Mouse (Mus musculus) adrenal gland, adult 18-20 months (tissue): ENCODE measurements around the gene Ttc39a. TPM values are rescaled to one million over a fixed set of nuclear protein-coding genes. Genes with fewer than 3 reads are reported as not detected.

Experiments
- DNase-seq, 2 experiments: peaks; one replicate each; pipeline ENCODE4 v3.0.0; 2021 to 2022; ENCODE audit warnings: low spot score in 2 of 2
- total RNA-seq, 2 experiments: library from RNA; stranded (reverse); gene quantifications; 1 replicate in 1 of 2; 2 replicates in 1 of 2; pipeline ENCODE4 v1.2.3; 2021

Gene Ttc39a
- total RNA-seq, 2 experiments from 2014 or later: 3.8 to 6.3 TPM

DNA sequence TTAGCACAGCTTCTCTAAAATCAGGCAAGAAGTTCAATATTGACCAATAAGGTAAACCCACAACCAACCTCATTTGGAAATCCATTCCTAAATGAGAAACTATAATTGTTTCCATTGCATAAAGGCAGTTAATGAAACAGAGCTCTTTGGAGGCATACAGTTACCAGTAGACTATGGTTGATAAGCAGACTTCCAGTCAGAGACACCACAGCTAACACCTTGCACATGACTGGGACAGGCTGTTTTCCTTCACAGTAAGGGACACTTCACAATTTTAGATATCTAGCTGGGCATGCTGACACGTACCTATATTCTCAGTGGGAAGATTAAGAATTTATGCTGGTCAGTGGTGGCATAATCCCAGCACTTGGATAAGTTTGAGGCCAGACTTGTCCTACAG is 39.5 kb downstream of the Ttc39a start:
- no peak for DNase-seq

DNA sequence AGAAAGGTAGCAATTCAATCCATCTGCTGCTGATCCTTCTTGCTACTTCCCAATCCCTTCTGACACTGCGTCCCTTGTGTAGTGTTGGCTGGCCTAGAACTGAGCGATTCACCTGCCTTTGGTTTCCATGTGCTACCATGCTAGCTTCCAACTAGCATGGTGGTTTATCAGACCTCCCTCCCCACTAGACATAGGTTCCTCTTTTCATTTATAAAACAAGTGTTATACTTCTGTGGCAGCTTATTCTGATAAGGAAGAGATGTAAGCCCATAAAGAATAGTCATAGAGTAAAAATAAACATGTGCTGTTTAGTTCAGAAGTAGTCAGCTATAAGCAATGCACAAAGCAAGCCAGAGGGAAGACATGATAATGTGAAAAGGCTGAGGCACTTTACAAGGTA is 42.1 kb downstream of the Ttc39a start:
- DNase-seq: no peak

DNA sequence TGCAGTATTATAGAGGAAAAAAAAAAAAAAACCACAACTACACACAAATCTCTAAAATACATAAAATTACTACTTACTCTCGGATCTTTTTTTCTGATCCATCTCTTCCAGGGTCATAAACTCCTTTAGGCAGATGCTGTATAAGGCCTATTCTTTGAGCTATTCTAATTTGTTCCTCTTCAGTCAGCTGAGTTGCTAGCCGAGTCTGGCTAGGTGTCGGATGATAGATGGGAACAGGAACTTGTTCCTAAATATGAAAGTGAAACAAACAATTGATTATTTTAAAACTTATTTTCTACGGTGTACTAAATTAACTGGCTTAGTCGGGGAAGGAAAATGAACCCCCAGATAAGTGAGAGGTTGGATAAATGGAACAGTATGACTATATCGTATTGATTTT is 50.4 kb downstream of the Ttc39a start:
- no peak for DNase-seq

GRCm38 (mm10) chr4:109460421-109461179 is 54.2 kb downstream of the Ttc39a start:
- DNase-seq: no peak

DNA sequence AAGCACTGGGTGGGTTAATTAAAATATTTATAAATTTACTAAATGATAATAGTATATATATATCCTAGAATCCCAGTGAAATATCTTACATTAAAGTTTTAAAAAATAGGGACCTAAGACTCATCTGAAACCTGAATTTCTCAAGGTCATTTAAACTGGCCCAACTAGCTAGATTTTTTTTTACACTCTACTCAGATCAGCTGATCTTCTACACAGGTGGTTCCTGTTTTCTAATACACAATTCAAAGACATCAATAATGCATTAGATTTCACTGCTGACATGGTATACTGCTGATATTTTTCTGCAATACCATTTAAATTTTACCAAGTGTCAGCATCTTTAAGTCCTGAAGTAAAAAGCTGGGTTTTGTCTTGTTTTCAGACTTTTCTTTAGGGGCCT is 57.5 kb downstream of the Ttc39a start:
- DNase-seq: no peak

- no peak for DNase-seq
Observed at GRCm38 (mm10) chr4:109467687-109468086, 61.3 kb downstream of the Ttc39a start.

- no peak for DNase-seq
Observed at GRCm38 (mm10) chr4:109471606-109472005, 65.2 kb downstream of the Ttc39a start.

DNA sequence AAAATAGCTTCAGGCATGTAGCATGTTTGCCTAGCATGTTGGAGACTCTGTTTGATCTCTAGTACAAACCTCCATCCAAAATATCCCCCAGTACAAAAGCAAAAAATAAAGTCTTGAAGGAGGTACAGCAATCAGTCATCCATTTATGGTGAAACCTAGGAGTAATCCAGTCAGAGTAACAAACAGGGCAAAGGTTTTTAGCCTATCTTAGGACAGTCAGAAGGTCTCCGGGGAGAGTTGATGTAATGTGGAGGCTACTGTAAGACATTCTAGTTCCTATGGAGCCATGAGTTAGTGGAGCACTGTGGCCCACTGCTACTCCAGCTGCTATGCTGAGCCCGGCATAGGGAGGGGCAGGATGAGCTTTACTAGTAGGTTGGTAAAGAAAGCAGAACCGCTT is 66.1 kb downstream of the Ttc39a start:
- DNase-seq: no peak

DNA sequence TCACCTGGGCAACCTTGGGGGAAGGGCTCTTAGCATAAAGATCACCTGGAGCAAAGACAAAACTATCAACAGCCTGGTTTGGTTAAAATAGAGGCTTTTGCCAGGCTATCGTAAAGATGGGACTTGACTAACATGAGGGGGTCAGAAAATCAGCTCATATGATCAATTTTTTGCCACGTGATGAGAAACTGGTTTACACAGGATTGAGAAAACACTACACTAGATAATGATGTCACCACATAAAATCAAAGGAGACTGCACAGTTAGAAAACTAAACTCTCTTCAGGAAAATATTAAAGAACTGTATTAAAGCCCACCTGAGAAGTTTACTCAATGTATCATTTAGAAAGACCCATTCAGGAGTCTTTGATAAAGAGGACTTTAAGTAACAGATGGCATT is 68.7 kb downstream of the Ttc39a start:
- DNase-seq: no peak

DNA sequence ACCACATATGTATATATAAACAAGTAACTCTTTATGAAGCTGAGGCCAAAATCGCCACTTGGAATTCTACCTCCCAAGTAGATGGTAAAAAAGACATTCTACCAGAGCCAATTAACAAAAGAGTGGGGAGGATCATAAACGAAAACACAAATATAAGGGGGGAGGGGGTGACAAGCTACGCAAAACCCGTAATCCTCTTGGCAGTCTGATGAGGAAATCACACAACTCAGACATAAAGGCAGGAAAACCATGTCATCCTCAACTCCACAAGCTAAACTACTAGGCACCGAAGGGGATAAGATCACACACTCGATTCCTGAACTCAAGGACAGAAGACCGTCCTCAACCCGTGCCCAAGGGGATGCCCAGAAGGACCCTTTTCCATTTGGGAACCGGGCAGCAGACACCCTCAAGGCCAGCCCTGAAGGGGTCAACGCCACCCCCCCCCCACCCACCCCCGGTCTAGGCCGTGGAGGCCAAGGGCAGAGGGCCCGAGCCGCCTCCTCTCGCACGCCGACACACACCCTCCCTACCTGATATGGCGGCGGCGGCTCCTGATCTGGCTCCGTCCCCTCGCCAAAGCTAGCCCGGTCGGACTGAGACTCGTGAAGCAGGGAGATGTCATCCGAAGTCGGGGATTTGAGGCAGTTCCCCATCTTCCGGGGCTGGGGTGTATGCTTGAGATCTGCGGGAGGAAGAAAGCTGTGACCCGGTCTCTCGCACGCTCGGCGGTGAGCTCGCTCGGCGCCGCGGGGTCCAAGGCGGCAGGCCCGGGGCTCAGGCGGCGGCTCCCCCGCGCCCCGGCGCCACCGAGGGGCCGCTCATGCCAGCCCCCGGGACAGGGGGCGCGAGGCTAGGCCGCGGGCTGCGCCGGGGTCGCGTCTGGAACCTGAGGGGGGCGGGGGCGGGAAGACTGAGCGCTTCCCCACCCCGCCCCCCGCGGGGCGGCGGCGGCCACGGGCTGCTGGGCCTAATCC is 69.4 kb downstream of the Ttc39a start:
- peak; percentile 52 to 65 for DNase-seq

DNA sequence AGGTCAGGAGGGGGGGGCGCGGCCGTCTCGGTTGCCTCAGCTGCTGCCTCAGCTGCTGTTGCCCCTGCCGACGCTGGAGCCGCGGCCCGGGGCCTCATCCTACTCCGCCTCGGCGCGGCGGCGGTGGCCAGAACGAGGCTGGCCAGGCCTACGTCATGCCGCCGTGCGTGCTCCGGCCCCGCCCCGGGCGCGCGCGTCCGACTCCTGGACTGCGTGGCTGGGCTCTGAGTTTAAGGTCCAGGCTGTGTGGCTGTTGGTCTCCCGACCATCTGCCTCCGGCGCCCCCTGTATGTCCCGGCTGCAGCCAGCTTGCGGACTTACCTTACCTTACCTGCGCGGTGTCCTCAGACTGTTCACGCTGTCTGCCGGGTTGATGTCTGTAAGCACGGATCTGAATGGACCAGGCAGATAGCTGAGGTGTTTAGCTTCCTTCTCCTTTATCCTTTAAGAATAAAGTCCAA is 70.2 kb downstream of the Ttc39a start:
- DNase-seq: peak; percentile 92 to 94

- no peak for DNase-seq
Observed at GRCm38 (mm10) chr4:109477454-109477853, 71.0 kb downstream of the Ttc39a start.

DNA sequence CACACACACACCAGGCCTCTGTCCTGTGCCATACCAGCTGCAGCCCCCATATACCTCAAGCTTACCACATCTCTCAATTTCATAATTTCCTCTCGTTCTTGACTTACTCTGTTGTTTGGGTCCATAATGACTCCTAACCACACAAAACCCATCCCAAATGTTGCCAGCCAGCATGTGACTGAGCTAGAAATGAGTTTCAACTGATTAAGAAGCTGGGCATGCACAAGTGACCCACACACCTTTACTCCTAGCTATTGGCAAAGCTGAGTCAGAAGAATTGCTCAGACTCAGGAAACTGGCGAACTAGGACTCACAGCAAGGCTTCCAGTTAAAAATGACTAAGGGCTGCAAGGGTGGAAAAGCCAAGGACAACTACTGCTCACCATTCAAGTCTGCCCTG is 75.0 kb downstream of the Ttc39a start:
- DNase-seq: no peak

DNA sequence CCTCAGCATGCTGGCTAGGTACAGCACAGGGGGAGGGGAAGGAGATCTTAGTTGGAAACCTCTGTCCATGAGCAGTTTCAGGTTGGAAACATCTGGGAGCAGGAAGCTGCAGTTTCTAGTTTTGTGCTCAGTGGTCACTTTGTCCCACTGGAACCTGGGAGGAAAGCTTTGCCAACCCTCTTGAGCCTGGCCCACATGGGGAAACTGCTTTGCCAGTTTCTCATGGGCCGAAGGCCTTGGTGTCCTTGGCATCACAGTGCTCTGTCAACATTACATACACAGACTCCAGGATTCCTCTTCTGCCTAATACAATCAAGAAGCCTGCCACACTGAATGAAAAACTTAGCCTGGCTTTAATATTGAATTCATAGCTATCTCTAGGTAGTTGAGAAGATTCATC is 76.3 kb downstream of the Ttc39a start:
- DNase-seq: no peak

DNA sequence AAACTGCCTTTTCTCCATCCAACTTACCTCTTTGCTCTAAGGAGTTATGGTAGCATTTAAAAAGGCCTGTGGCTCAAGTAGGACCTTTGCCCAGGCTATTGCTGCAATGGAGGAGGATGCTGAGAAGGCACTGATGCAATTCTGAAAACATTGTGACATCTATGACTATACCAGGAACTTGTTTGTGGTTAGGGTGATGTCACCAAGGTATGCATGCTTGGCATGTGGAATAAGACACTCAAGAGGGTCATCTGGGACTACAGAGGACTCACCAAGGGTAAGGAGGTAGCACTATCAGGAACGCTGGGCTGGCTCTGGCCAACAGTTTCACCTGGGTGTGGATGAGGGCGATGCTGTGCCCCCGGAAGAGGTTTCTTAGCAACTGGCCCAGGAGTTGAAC is 78.2 kb downstream of the Ttc39a start, which contains the start of gene Rnf11:
TSS of gene Rnf11 (minus strand) at position 108 of the 400 bp plus-strand sequence.
- DNase-seq: no peak

DNA sequence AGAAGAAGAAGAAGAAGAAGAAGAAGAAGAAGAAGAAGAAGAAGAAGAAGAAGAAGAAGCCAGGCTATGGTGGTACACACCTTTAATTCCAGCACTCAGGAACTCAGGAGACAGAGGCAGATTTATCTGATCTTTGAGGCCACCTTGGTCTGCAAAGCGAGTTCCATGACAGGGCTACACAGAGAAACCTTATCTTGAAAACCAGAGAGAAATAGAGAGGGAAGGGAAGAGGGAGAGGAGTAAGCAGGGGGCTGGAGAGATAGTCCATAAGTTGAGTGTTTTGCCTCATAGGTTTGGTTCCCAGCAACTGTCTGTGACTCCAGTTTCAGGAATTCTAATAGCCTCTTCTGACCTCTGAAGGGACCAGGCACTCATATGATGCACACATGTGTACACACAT is 82.4 kb downstream of the Ttc39a start:
- no peak for DNase-seq

DNA sequence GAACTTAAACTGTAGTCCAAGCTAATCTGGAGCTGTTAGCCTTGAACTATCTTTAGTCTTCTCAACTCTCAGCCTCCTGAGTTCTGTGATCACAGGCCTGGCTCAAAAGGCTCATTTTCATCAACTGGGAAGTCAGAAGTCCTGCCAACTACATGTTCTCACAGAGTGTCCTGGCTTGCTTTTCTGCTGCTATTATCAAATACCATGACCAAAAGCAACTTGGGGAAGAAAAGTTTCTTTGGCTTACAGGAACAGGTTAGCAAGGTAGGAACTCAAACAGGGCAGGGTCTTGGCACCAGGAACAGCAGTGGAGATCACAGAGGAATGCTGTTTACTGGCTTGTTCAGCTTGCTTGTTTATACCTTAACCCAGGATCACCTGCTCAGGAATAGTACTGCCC is 87.2 kb downstream of the Ttc39a start:
- DNase-seq: no peak

Other genes with a start within 250 kb of the Ttc39a start
- gene Osbpl9, start 204.4 kb upstream of the Ttc39a start, total RNA-seq: 100 to 1,000 TPM; 105 to 119 TPM
- under 1 TPM; 0.64 to 0.80 TPM for gene Calr4, start 172.1 kb upstream of the Ttc39a start, total RNA-seq
- gene Eps15, start 126.4 kb upstream of the Ttc39a start, total RNA-seq: 10 to 100 TPM; 64.3 to 71.3 TPM
- gene Rnf11, start 78.1 kb downstream of the Ttc39a start, total RNA-seq: 100 to 1,000 TPM; 187 to 242 TPM
- gene 4930522H14Rik, start 124.7 kb downstream of the Ttc39a start, total RNA-seq: not detected